Mouse (Mus musculus) erythroblast, adult 5-6 weeks (primary cell): Measurements from ENCODE around the gene Pola1. TPM values are rescaled to one million over a fixed set of nuclear protein-coding genes. Genes with fewer than 3 reads are reported as not detected.

Experiments used
- ATAC-seq: replicated peaks from 2 replicates; pipeline ENCODE4 v1.8.0; 2016; ENCODE audit warnings: moderate number of reproducible peaks, mild to moderate bottlenecking, moderate TSS enrichment, inconsistent platforms; ENCODE audit not compliant: poor library complexity, low FRiP score, severe bottlenecking
- total RNA-seq, 2 experiments: library from RNA; stranded (forward) in 1 of 2; stranded (reverse) in 1 of 2; fragments of 150-400 nt in 1 of 2; fragments of 200-764, 138-1000 nt in 1 of 2; gene quantifications; 2 replicates each; pipeline versions ENCODE4 v1.2.3 to v1.2.4; 2015 to 2017; ENCODE audit warnings: low replicate concordance in 2 of 2

Pola1 gene
- total RNA-seq, 2 experiments from 2014 or later, result 23.2 to 50.4 TPM

DNA sequence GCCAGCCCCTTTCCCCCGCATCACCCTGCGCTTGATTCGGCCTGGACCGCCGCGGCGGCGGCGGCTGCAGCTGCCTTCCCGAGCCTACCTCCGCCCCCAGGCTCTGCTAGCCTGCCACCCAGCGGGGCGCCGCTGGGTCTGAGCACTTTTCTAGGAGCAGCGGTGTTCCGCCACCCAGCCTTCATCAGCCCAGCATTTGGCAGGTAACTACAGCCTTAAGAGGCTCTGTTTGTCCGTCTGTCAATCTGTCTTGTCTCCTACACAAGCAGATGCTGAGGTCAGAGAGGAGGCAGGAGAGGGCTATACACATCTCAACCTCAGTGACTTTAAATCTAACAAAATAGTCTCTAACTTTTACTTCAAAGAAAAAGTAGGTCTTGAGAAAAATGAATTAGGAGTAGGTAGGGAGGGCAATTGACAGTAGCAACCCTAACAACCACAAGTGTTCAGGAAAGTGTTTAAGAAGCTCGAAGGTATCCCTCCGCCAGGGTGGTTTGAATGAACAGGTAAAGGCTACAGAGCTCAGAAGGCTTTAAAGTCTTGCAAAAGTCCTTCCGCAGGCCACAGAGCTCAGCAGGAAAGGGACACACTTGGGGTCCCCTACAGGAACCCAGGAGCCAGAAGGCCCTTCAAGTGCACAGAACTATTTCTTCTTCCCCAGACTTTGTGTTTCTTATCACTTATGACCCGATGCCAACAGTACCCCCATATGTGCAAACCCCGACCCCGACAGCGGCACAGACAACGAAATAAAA is 337.0 kb downstream of the Pola1 start:
- no peak for ATAC-seq

DNA sequence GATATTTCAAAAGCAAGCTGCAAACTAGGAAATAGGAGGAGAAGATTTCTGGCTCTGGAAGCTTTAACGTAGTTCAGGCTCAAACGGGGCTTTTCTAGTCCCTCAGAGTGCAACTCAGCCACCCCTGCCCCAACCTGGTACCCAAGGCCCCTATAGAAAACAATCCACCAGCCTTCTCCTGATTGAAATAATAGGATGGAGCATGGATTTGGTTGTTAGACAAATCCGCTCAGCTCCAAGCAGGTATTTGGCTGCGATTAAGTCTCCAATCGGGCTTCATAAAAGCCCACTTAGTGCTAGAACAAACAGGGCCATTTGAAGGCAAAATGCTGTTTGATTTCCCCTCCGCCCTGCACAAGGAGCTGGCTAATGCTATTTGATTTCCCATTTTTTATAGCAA is 339.9 kb downstream of the Pola1 start:
- no peak for ATAC-seq

DNA sequence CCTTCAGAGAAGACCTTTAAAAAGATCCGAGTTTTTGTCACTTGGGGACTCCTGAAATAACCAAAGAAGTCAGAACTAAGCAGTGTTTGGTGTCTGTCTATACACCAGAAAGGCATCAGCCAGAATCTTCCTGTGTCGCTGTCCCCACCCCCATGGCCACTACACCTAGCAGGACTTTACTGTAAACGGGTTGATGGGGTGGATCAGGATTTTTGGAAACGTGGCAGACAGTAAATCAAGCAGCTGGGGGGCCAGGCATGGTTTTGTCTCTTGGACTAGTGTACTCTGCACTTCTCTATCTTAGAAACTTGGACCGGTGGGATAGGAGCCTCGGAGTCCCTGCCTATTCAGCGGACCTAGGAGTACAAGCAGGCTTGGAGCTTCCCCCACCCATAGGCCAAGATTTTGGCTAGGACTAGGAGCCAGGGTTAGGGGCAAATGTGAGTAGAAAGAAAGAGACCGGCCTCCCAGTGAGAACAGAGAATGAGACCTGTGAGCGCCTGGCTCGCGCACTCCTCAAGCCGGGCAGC is 342.0 kb downstream of the Pola1 start:
- no peak for ATAC-seq

DNA sequence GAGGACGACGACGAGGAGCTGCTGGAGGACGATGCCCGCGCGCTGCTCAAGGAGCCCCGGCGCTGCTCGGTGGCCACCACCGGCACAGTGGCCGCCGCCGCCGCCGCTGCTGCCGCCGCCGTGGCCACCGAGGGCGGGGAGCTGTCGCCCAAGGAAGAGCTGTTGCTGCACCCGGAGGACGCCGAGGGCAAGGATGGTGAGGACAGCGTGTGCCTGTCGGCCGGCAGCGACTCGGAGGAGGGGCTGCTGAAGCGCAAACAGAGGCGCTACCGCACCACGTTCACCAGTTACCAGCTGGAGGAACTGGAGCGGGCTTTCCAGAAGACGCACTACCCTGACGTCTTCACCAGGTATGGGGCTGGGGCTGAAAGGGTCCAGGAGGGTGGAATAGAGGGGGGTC is 342.9 kb downstream of the Pola1 start:
- no peak for ATAC-seq

DNA sequence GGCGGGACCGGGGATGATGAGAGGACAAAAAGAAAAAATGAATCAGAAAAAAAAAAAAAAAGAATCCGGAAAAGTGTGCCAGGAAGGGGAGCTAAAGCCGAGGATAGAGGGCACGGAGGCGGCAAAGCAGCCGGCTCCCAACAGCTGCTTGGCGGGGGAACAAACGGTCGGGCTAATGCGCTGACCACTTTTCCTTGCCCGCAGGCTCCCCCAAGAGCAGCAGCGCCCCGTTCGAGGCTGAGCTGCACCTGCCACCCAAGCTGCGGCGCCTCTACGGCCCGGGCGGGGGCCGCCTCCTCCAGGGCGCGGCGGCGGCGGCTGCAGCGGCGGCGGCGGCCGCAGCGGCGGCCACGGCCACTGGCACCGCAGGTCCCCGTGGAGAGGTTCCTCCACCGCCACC is 343.6 kb downstream of the Pola1 start:
- no peak for ATAC-seq

DNA sequence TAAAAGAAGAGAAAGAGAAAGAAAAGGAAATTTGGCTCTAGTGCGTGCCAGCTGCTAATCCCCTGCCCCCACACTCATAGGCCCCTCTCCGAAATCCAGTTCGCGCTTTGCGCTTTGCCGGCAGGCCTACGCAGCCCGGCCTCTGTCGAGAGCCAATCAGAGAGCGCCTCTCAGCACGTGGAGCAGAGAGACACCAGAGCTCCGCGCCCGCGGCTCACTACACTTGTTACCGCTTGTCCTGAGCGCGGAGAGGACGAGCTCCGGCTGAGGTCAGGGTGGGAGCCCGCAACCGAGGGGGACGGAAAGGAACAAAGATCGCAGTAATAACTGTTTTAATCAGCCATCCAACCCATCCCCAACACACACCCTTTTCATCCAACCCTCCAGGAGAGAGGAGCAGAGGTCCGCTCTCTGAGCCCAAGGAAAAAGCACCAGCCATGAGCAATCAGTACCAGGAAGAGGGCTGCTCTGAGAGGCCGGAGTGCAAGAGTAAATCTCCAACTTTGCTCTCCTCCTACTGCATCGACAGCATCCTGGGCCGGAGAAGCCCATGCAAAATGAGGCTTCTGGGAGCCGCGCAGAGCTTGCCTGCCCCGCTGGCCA is 345.6 kb downstream of the Pola1 start, which contains the start of gene Arx:
TSS of gene Arx (plus strand) at position 155 of the 603 bp plus-strand sequence.
- no peak for ATAC-seq

DNA sequence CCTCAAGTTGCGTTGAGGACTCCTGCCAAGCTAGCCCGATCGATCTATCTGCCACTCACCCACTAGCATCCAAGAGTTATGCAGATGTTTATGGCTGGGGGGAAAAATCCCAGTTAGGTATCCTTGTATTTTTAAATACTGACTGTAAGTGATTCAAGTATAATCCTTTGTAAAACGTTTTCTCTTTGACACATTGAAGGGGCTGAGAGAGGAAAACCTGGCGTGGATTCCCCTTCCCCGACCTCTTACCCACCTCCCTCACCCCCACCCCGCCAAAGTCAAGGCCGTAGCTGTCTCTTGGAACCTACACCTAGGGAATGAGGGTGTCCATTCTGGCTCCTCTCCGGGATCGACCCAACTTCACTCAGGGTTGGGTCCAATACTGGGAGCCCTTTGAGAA is 346.9 kb downstream of the Pola1 start:
- ATAC-seq, result no peak

DNA sequence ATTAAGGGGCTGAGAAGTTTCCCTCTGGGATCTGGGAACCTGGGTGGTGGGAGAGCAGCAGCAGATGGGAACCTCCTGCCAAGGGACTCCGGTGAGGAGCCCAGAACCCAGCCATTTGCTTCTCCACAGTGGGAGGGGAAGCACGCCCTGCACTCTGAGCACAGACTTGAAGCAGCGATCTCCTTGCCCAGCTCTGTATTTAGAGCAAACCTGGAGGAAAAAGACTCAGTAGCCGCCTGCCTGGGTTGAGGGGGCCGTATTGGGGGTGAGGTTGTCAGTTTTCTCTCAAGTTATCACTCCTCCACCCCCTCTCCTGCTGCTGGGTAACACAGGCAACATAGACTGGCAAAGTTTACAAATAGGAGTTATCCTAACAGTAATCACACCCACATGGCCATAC is 350.2 kb downstream of the Pola1 start:
- ATAC-seq, result no peak

DNA sequence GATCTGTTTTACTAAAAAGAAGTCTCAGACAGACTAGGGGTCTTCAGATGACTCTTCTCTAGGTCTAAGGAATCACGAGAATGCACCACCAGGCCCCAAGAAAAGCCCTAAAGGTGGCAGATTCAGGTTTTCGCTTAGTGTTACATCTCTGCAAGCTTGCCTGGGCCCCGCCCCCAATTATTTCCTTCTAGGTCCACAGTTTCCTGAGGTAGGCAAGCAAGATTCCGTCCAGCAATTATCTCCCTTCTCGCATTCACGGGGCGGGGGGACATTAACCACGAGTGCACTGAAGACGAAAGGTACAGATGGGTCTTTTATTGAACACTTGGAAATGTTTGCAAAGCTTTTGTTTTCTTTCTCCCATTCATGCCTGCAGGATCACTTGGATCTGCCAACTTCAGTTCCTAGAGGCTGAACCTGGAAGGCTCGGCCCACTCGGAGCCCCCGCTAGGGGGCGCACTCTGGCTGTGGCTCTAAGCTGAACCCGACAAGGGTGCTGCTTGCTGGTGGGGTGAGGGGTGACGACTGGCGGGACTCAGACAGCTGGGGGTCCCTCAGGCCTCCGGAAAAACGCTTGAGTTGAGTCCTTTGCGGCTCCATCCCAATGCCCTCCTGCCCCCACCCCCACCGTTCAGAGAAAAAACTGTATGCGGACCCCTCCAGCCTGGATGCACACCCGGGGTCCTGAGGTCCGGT is 350.8 kb downstream of the Pola1 start:
- no peak for ATAC-seq

DNA sequence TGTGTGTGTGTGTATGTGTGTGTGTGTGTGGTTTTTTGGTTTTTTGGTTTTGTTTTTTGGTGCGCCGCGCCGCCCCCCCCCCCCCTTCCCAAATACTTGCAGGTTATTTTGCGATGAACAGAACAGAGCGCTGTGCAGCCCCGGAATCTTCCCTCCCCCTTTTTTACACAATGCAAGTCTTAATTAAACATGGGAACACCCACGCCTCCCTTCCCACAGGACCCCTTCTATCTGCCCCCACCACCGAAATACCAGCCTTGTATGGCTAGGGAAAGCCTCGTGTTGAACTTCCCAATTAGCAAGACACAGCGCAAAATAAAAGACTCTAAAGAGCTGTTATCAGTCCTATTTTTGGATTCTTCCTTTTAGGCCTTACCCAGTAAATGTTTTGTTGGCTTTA is 352.0 kb downstream of the Pola1 start:
- no peak for ATAC-seq

DNA sequence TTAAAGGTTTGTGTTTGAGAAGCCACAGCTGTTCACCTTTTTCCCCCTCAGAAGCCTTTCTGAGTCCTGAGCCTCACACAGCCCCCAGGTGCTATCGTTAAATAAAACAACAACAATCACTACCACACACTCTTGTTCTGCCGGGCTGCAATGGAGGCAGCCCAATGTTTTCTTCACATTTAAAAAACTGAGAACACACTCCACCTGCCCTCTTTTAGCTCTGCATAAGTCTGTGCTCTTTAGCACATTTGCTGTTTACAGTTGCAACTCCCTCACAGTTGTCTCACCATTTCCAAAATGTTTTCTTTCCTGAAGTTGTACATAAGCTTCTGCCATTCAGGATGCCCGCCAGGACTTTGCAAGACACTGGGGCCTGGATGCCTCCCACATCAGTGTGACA is 356.3 kb downstream of the Pola1 start:
- ATAC-seq, result no peak

Other genes starting within 250 kb of the Pola1 start
- gene Pcyt1b, start 22.7 kb upstream of the Pola1 start, total RNA-seq (2015; ENCODE audit: low replicate concordance), result 17.8 and 19.6 TPM in 2 replicates
- 91.8 and 103 TPM in 2 replicates for gene Pcyt1b, start 22.7 kb upstream of the Pola1 start, total RNA-seq (2017; ENCODE audit: low replicate concordance)
- gene Pdk3, start 200.0 kb upstream of the Pola1 start, total RNA-seq (2015; ENCODE audit: low replicate concordance), result 30.7 and 48.8 TPM in 2 replicates
- gene Pdk3, start 200.0 kb upstream of the Pola1 start, total RNA-seq (2017; ENCODE audit: low replicate concordance), result 12.8 and 14.6 TPM in 2 replicates